Mouse (Mus musculus) cerebellum, adult (tissue): Measurements from ENCODE around the gene Tmem245.

Experiments
- ATAC-seq: cut with Nextera tagmentation; 2 replicates; pipeline ENCODE4 v1.9.2; 2017; ENCODE audit warnings: mild to moderate bottlenecking, moderate library complexity, mixed read lengths; ENCODE audit not compliant: insufficient number of reproducible peaks, low FRiP score, low TSS enrichment

Gene Tmem245

GRCm38 (mm10) chr4:56946641-56947640 is at the start of gene Tmem245:
Gene Tmem245 (minus strand): TSS chr4:56947437.
- ATAC-seq, result peak; percentile 94

- ATAC-seq, result no peak
Measured at GRCm38 (mm10) chr4:56993331-56993730, 46.1 kb upstream of the Tmem245 start.

GRCm38 (mm10) chr4:56991951-56992350 is 44.7 kb upstream of the Tmem245 start:
- ATAC-seq, result no peak

- ATAC-seq, result peak; percentile 74
Measured at GRCm38 (mm10) chr4:56990215-56990584, 43.0 kb upstream of the Tmem245 start, which contains the start of gene Frrs1l. Gene Frrs1l (minus strand): TSS chr4:56990391.

GRCm38 (mm10) chr4:56989431-56990214 is 42.4 kb upstream of the Tmem245 start:
- peak; percentile 78 for ATAC-seq

- ATAC-seq, result no peak
Measured at GRCm38 (mm10) chr4:56965586-56966179, 18.4 kb upstream of the Tmem245 start.

- peak; percentile 81 for ATAC-seq
Measured at GRCm38 (mm10) chr4:56963687-56964086, 16.4 kb upstream of the Tmem245 start.

- no peak for ATAC-seq
Measured at GRCm38 (mm10) chr4:56961320-56961925, 14.2 kb upstream of the Tmem245 start.

GRCm38 (mm10) chr4:56957518-56957917 is 10.3 kb upstream of the Tmem245 start:
- ATAC-seq, result no peak

GRCm38 (mm10) chr4:56953235-56953634 is 6.0 kb upstream of the Tmem245 start:
- no peak for ATAC-seq

- ATAC-seq, result no peak
Measured at GRCm38 (mm10) chr4:56951701-56952100, 4.5 kb upstream of the Tmem245 start.

GRCm38 (mm10) chr4:56949494-56949893 is 2.3 kb upstream of the Tmem245 start:
- no peak for ATAC-seq

- ATAC-seq, result no peak
Measured at GRCm38 (mm10) chr4:56946180-56946579, 1.1 kb downstream of the Tmem245 start.

- ATAC-seq, result no peak
Measured at GRCm38 (mm10) chr4:56944286-56944685, 3.0 kb downstream of the Tmem245 start.

- ATAC-seq, result no peak
Measured at GRCm38 (mm10) chr4:56943258-56943657, 4.0 kb downstream of the Tmem245 start.

GRCm38 (mm10) chr4:56942567-56942966 is 4.7 kb downstream of the Tmem245 start:
- no peak for ATAC-seq

GRCm38 (mm10) chr4:56941481-56941880 is 5.8 kb downstream of the Tmem245 start:
- ATAC-seq, result no peak

- ATAC-seq, result no peak
Measured at GRCm38 (mm10) chr4:56937136-56937535, 10.1 kb downstream of the Tmem245 start.

GRCm38 (mm10) chr4:56935327-56935726 is 11.9 kb downstream of the Tmem245 start:
- ATAC-seq, result no peak

- no peak for ATAC-seq
Measured at GRCm38 (mm10) chr4:56933154-56933553, 14.1 kb downstream of the Tmem245 start.
